Mouse (Mus musculus) olfactory bulb, adult 2 months (tissue): ENCODE measurements at regions not wholly inside any gene's neighbourhood (a gene's known extent, or its start where the extent isn't known, plus 50 kb on each side); places are given as distances from the start of the nearest gene placed in this dataset.

Source experiments
- CTCF ChIP-seq: fragments of 200-500 bp; IDR thresholded peaks from 2 replicates; pipeline ENCODE4 v1.5.1; 2012; ENCODE audit warnings: low read depth, mild to moderate bottlenecking, low read length, moderate library complexity; ENCODE audit not compliant: insufficient read depth
- POLR2A ChIP-seq: fragments of 200-500 bp; IDR thresholded peaks from 2 replicates; pipeline ENCODE4 v1.6.1; 2012; ENCODE audit warnings: mild to moderate bottlenecking, low read depth, low read length, moderate library complexity; ENCODE audit not compliant: insufficient read depth

GRCm38 (mm10) chr13:39250096-39250495, 289.4 kb upstream of the Slc35b3 start:
- TF ChIP-seq POLR2A (no peak), CTCF (no peak)
